Mouse (Mus musculus): ENCODE results near the gene Kcng3. TPM values are rescaled to one million over a fixed set of nuclear protein-coding genes. Genes with fewer than 3 reads are reported as not detected.

Gene Kcng3
- polyA plus RNA-seq, 1 experiment, result 0.72 TPM

GRCm38 (mm10) chr17:83565506-83565905 lies 66.2 kb downstream of the Kcng3 start:
- peaks cover 5% of the 10 kb centered on the region for H3K4me1 ChIP-seq (ENCODE audit: control insufficient read depth, insufficient read depth, low read length)
- no peaks in the 10 kb centered on the region for H3K27me3 ChIP-seq (ENCODE audit: control insufficient read depth, insufficient read depth, low read length)
- no peak overlapping the region for H3K27ac ChIP-seq (ENCODE audit: control insufficient read depth, insufficient read depth, low read depth, low read length)
- H3K36me3 ChIP-seq (ENCODE audit: control insufficient read depth, insufficient read depth, low read length), result no peaks in the 10 kb centered on the region
- TF ChIP-seq CTCF (IDR thresholded peaks at IDR 0.05; ENCODE audit: control insufficient read depth, insufficient read depth, insufficient replicate concordance, low read depth, low read length) (no peak), POLR2A (IDR thresholded peaks at IDR 0.05; ENCODE audit: control insufficient read depth, low read depth, low read length) (no peak)
- no peak overlapping the region for H3K4me3 ChIP-seq (ENCODE audit: control insufficient read depth, low read depth, low read length)

GRCm38 (mm10) chr17:83564119-83564820 lies 67.4 kb downstream of the Kcng3 start:
- H3K27ac ChIP-seq (ENCODE audit: control insufficient read depth, insufficient read depth, low read depth, low read length), result no peak overlapping the region
- no peak for TF ChIP-seq POLR2A (IDR thresholded peaks at IDR 0.05; ENCODE audit: control insufficient read depth, low read depth, low read length)
- no peak for TF ChIP-seq CTCF (IDR thresholded peaks at IDR 0.05; ENCODE audit: control insufficient read depth, insufficient read depth, insufficient replicate concordance, low read depth, low read length)

GRCm38 (mm10) chr17:83563703-83564111 lies 68.0 kb downstream of the Kcng3 start:
- TF ChIP-seq POLR2A (IDR thresholded peaks at IDR 0.05; ENCODE audit: control insufficient read depth, low read depth, low read length) (no peak), CTCF (IDR thresholded peaks at IDR 0.05; ENCODE audit: control insufficient read depth, insufficient read depth, insufficient replicate concordance, low read depth, low read length) (peak; percentile 44; the same call in 1 of the 2 replicates)
- Histone ChIP-seq H3K4me1 (ENCODE audit: control insufficient read depth, insufficient read depth, low read length) (peaks cover 5% of the 10 kb centered on the region), H3K27ac (ENCODE audit: control insufficient read depth, insufficient read depth, low read depth, low read length) (no peak overlapping the region), H3K4me3 (ENCODE audit: control insufficient read depth, low read depth, low read length) (no peak overlapping the region), H3K27me3 (ENCODE audit: control insufficient read depth, insufficient read depth, low read length) (no peaks in the 10 kb centered on the region), H3K36me3 (ENCODE audit: control insufficient read depth, insufficient read depth, low read length) (no peaks in the 10 kb centered on the region)

More at GRCm38 (mm10) chr17:83564119-83564820, 67.4 kb downstream of the Kcng3 start:
- Histone ChIP-seq H3K4me3 (ENCODE audit: control insufficient read depth, low read depth, low read length) (no peak overlapping the region), H3K36me3 (ENCODE audit: control insufficient read depth, insufficient read depth, low read length) (no peaks in the 10 kb centered on the region), H3K4me1 (ENCODE audit: control insufficient read depth, insufficient read depth, low read length) (peaks cover 5% of the 10 kb centered on the region), H3K27me3 (ENCODE audit: control insufficient read depth, insufficient read depth, low read length) (no peaks in the 10 kb centered on the region)

- Histone ChIP-seq H3K36me3 (ENCODE audit: control insufficient read depth, insufficient read depth, low read length) (no peaks in the 10 kb centered on the region), H3K27ac (ENCODE audit: control insufficient read depth, insufficient read depth, low read depth, low read length) (no peak overlapping the region), H3K4me1 (ENCODE audit: control insufficient read depth, insufficient read depth, low read length) (peaks cover 5% of the 10 kb centered on the region), H3K27me3 (ENCODE audit: control insufficient read depth, insufficient read depth, low read length) (no peaks in the 10 kb centered on the region), H3K4me3 (ENCODE audit: control insufficient read depth, low read depth, low read length) (no peak overlapping the region)
- no peak for TF ChIP-seq CTCF (IDR thresholded peaks at IDR 0.05; ENCODE audit: control insufficient read depth, insufficient read depth, insufficient replicate concordance, low read depth, low read length)
- TF ChIP-seq POLR2A (IDR thresholded peaks at IDR 0.05; ENCODE audit: control insufficient read depth, low read depth, low read length), result no peak
These were observed 69.3 kb downstream of the Kcng3 start for GRCm38 (mm10) chr17:83562153-83563010.

- Histone ChIP-seq H3K27ac (ENCODE audit: control insufficient read depth, insufficient read depth, low read depth, low read length) (no peak overlapping the region), H3K4me1 (ENCODE audit: control insufficient read depth, insufficient read depth, low read length) (peaks cover under 1% of the 10 kb centered on the region), H3K27me3 (ENCODE audit: control insufficient read depth, insufficient read depth, low read length) (no peaks in the 10 kb centered on the region), H3K36me3 (ENCODE audit: control insufficient read depth, insufficient read depth, low read length) (no peaks in the 10 kb centered on the region), H3K4me3 (ENCODE audit: control insufficient read depth, low read depth, low read length) (no peak overlapping the region)
- no peak for TF ChIP-seq POLR2A (IDR thresholded peaks at IDR 0.05; ENCODE audit: control insufficient read depth, low read depth, low read length)
These were observed 72.6 kb downstream of the Kcng3 start for GRCm38 (mm10) chr17:83559081-83559480.

GRCm38 (mm10) chr17:83555836-83556235 lies 75.9 kb downstream of the Kcng3 start:
- H3K27me3 ChIP-seq (ENCODE audit: control insufficient read depth, insufficient read depth, low read length), result no peaks in the 10 kb centered on the region
- TF ChIP-seq POLR2A (IDR thresholded peaks at IDR 0.05; ENCODE audit: control insufficient read depth, low read depth, low read length) (no peak), CTCF (IDR thresholded peaks at IDR 0.05; ENCODE audit: control insufficient read depth, insufficient read depth, insufficient replicate concordance, low read depth, low read length) (no peak)
- no peaks in the 10 kb centered on the region for H3K36me3 ChIP-seq (ENCODE audit: control insufficient read depth, insufficient read depth, low read length)

GRCm38 (mm10) chr17:83554997-83555396 lies 76.7 kb downstream of the Kcng3 start:
- H3K4me1 ChIP-seq (ENCODE audit: control insufficient read depth, insufficient read depth, low read length), result no peaks in the 10 kb centered on the region
- H3K27ac ChIP-seq (ENCODE audit: control insufficient read depth, insufficient read depth, low read depth, low read length), result no peak overlapping the region
- H3K36me3 ChIP-seq (ENCODE audit: control insufficient read depth, insufficient read depth, low read length), result no peaks in the 10 kb centered on the region
- no peaks in the 10 kb centered on the region for H3K27me3 ChIP-seq (ENCODE audit: control insufficient read depth, insufficient read depth, low read length)
- TF ChIP-seq POLR2A (IDR thresholded peaks at IDR 0.05; ENCODE audit: control insufficient read depth, low read depth, low read length), result no peak
- no peak overlapping the region for H3K4me3 ChIP-seq (ENCODE audit: control insufficient read depth, low read depth, low read length)

More at GRCm38 (mm10) chr17:83555836-83556235, 75.9 kb downstream of the Kcng3 start:
- Histone ChIP-seq H3K4me1 (ENCODE audit: control insufficient read depth, insufficient read depth, low read length) (no peaks in the 10 kb centered on the region), H3K27ac (ENCODE audit: control insufficient read depth, insufficient read depth, low read depth, low read length) (no peak overlapping the region), H3K4me3 (ENCODE audit: control insufficient read depth, low read depth, low read length) (no peak overlapping the region)

Data from testis, adult 2 months (tissue).